Mouse (Mus musculus) hindbrain, embryonic 11.5 days (tissue): Measurements from ENCODE around the gene Nsun4. TPM values are rescaled to one million over a fixed set of nuclear protein-coding genes. Genes with fewer than 3 reads are reported as not detected.
A peak's percentile ranks its signal among the peaks of the same experiment; 100 is the strongest.

Experiments
- ATAC-seq: fragments of 200-750 bp; cut with Nextera tagmentation; 2 replicates; pipeline ENCODE4 v1.8.0; 2017; ENCODE audit warnings: mild to moderate bottlenecking, moderate TSS enrichment, moderate library complexity; ENCODE audit not compliant: low FRiP score
- DNase-seq: peaks from one replicate; pipeline ENCODE4 v3.0.0-alpha.2; 2015; ENCODE audit warnings: low spot score
- H3K27ac ChIP-seq: fragments of 300-500 bp; sonication (generic); 2 replicates; pipeline ENCODE4 v1.5.1; 2014; ENCODE audit warnings: mild to moderate bottlenecking, low read depth, low read length
- H3K27me3 ChIP-seq: fragments of 300-500 bp; sonication (generic); 2 replicates; pipeline ENCODE4 v1.6.1; 2014; ENCODE audit warnings: mild to moderate bottlenecking, low read length, moderate library complexity, mixed read lengths; ENCODE audit not compliant: control insufficient read depth, insufficient read depth
- H3K36me3 ChIP-seq: fragments of 300-500 bp; sonication (generic); 2 replicates; pipeline ENCODE4 v1.6.1; 2014; ENCODE audit warnings: mild to moderate bottlenecking, low read length, moderate library complexity, mixed read lengths; ENCODE audit not compliant: control insufficient read depth, insufficient read depth
- H3K4me1 ChIP-seq: fragments of 300-500 bp; sonication (generic); replicated peaks from 2 replicates; pipeline ENCODE4 v1.6.1; 2014; ENCODE audit warnings: low read length, mixed read lengths; ENCODE audit not compliant: control insufficient read depth, insufficient read depth
- H3K4me2 ChIP-seq: fragments of 300-500 bp; sonication (generic); replicated peaks from 2 replicates; pipeline ENCODE4 v1.6.1; 2014; ENCODE audit warnings: mild to moderate bottlenecking, low read depth, low read length
- H3K4me3 ChIP-seq: fragments of 300-500 bp; sonication (generic); 2 replicates; pipeline ENCODE4 v1.5.1; 2014; ENCODE audit warnings: low read depth, low read length
- H3K9ac ChIP-seq: fragments of 300-500 bp; sonication (generic); 2 replicates; pipeline ENCODE4 v1.6.1; 2014; ENCODE audit warnings: low read depth, low read length
- H3K9me3 ChIP-seq: fragments of 300-500 bp; sonication (generic); 2 replicates; pipeline ENCODE4 v1.6.1; 2016; ENCODE audit warnings: low read length; ENCODE audit not compliant: control insufficient read depth
- WGBS: fragments of 180-500 bp; shearing (Covaris S2); extraction: QIAGEN DNeasy Blood & Tissue Kit; methylation state at CpG from one replicate; pipeline ENCODE4 v1.1.7; 2014; 5-methylcytosine and 5-hydroxymethylcytosine counted together
- polyA plus RNA-seq: library from polyadenylated mRNA; unstranded; fragments of >200 nt; fragmentation: Nextera tagmentation; extraction: Ambion mirVana; gene quantifications from 2 replicates; pipeline ENCODE4 v1.2.1, GENCODE M21; 2014

Gene Nsun4
- polyA plus RNA-seq, 1 experiment from 2014 or later: 19.3 TPM

- H3K4me2 ChIP-seq: no peak overlapping the region
- no peak overlapping the region for H3K9ac ChIP-seq
- H3K27ac ChIP-seq: no peak overlapping the region
- no peak for ATAC-seq
- H3K4me3 ChIP-seq: no peak overlapping the region
- H3K9me3 ChIP-seq: no peaks in the 10 kb centered on the region
- no peaks in the 10 kb centered on the region for H3K27me3 ChIP-seq
- DNase-seq: no peak
- 91% methylated on average over 9 of the region's 9 CpGs for WGBS
- H3K36me3 ChIP-seq: peaks cover 5% of the 10 kb centered on the region; the same call in 1 of the 2 replicates
- no peaks in the 10 kb centered on the region for H3K4me1 ChIP-seq
Observed at GRCm38 (mm10) chr4:116032906-116033305, 20.8 kb downstream of the Nsun4 start.

GRCm38 (mm10) chr4:116017902-116018746 lies 35.6 kb downstream of the Nsun4 start, which contains the start of gene Faah:
TSS of gene Faah (minus strand) at chr4:116017926.
- no peaks in the 10 kb centered on the region for H3K9me3 ChIP-seq
- peak within 1 kb of the TSS; percentile 60 for H3K4me3 ChIP-seq
- H3K27ac ChIP-seq: 0 out of 2 replicates have a peak within 1 kb of the TSS, but pooled peaks have one; percentile 39
- H3K27me3 ChIP-seq: peaks cover 30% of the 10 kb centered on the region
- no peaks in the 10 kb centered on the region for H3K36me3 ChIP-seq
- peak within 1 kb of the TSS; percentile 95 for H3K4me2 ChIP-seq
- DNase-seq: no peak
- H3K9ac ChIP-seq: peak within 1 kb of the TSS; percentile 55
- H3K4me1 ChIP-seq: no peaks in the 10 kb centered on the region
- ATAC-seq: peak; percentile 10
- 8% methylated on average over 18 of the region's 18 CpGs for WGBS

- peak; percentile 86 for DNase-seq
- Histone ChIP-seq H3K9ac (peak overlapping the region; percentile 55), H3K9me3 (no peaks in the 10 kb centered on the region), H3K4me3 (peak overlapping the region; percentile 60), H3K4me1 (no peaks in the 10 kb centered on the region), H3K4me2 (peak overlapping the region; percentile 95), H3K36me3 (no peaks in the 10 kb centered on the region), H3K27me3 (peaks cover 30% of the 10 kb centered on the region), H3K27ac (0 out of 2 replicates have a peak overlapping the region, but pooled peaks have one; percentile 39)
- WGBS: under 1% methylated on average over 55 of the region's 60 CpGs
- ATAC-seq: peak; percentile 90
Observed at GRCm38 (mm10) chr4:116017300-116017901, 36.3 kb downstream of the Nsun4 start.

- 13% methylated on average over 16 of the region's 16 CpGs for WGBS
- Histone ChIP-seq H3K36me3 (no peaks in the 10 kb centered on the region), H3K27ac (no peak overlapping the region), H3K4me2 (peak overlapping the region; percentile 95), H3K4me1 (no peaks in the 10 kb centered on the region), H3K4me3 (peak overlapping the region; percentile 60), H3K9me3 (no peaks in the 10 kb centered on the region), H3K27me3 (peaks cover 30% of the 10 kb centered on the region), H3K9ac (no peak overlapping the region; the same call in 1 of the 2 replicates)
- DNase-seq (no peak), ATAC-seq (peak; percentile 67)
Observed at GRCm38 (mm10) chr4:116016862-116017299, 36.8 kb downstream of the Nsun4 start.

GRCm38 (mm10) chr4:116016396-116016795 lies 37.3 kb downstream of the Nsun4 start:
- Histone ChIP-seq H3K9me3 (no peaks in the 10 kb centered on the region), H3K27ac (no peak overlapping the region), H3K36me3 (no peaks in the 10 kb centered on the region), H3K4me3 (no peak overlapping the region), H3K4me1 (no peaks in the 10 kb centered on the region), H3K4me2 (no peak overlapping the region), H3K9ac (no peak overlapping the region), H3K27me3 (peaks cover 30% of the 10 kb centered on the region)
- ATAC-seq (no peak), DNase-seq (no peak)
- WGBS: 54% methylated on average over 3 of the region's 3 CpGs

GRCm38 (mm10) chr4:116015996-116016395 lies 37.7 kb downstream of the Nsun4 start:
- ATAC-seq: no peak
- Histone ChIP-seq H3K9me3 (no peaks in the 10 kb centered on the region), H3K4me2 (no peak overlapping the region), H3K27ac (no peak overlapping the region), H3K36me3 (no peaks in the 10 kb centered on the region), H3K9ac (no peak overlapping the region), H3K27me3 (peaks cover 30% of the 10 kb centered on the region), H3K4me3 (no peak overlapping the region), H3K4me1 (no peaks in the 10 kb centered on the region)
- no peak for DNase-seq
- 68% methylated on average over 8 of the region's 8 CpGs for WGBS

- Histone ChIP-seq H3K27ac (no peak overlapping the region), H3K36me3 (no peaks in the 10 kb centered on the region), H3K27me3 (peaks cover 30% of the 10 kb centered on the region), H3K9ac (no peak overlapping the region), H3K9me3 (no peaks in the 10 kb centered on the region), H3K4me1 (no peaks in the 10 kb centered on the region), H3K4me2 (no peak overlapping the region), H3K4me3 (no peak overlapping the region)
- WGBS: 82% methylated on average over 5 of the region's 5 CpGs
- ATAC-seq (no peak), DNase-seq (no peak)
Observed at GRCm38 (mm10) chr4:116015502-116015901, 38.2 kb downstream of the Nsun4 start.

GRCm38 (mm10) chr4:116010186-116010585 lies 43.5 kb downstream of the Nsun4 start:
- H3K9me3 ChIP-seq: no peaks in the 10 kb centered on the region
- H3K27ac ChIP-seq: no peak overlapping the region
- 81% methylated on average over 8 of the region's 8 CpGs for WGBS
- ATAC-seq: no peak
- no peak overlapping the region for H3K9ac ChIP-seq
- no peaks in the 10 kb centered on the region for H3K4me1 ChIP-seq
- no peak overlapping the region for H3K4me3 ChIP-seq
- no peak for DNase-seq
- no peaks in the 10 kb centered on the region for H3K36me3 ChIP-seq
- H3K4me2 ChIP-seq: no peak overlapping the region
- H3K27me3 ChIP-seq: peaks cover 6% of the 10 kb centered on the region; the same call in 1 of the 2 replicates
